Mouse (Mus musculus) ES-E14 (cell line): Measurements from ENCODE around the gene Chrm5.

Experiments used
- HCFC1 ChIP-seq: IDR thresholded peaks from 2 replicates; pipeline ENCODE4 v1.6.1; 2012; ENCODE audit warnings: low read length, inconsistent platforms, borderline replicate concordance; ENCODE audit not compliant: insufficient read depth
- MAFK ChIP-seq: IDR thresholded peaks from 2 replicates; pipeline ENCODE4 v1.6.1; 2014; ENCODE audit warnings: mild to moderate bottlenecking, low read depth, low read length, inconsistent platforms; ENCODE audit not compliant: insufficient read depth
- ZC3H11A ChIP-seq: IDR thresholded peaks from 2 replicates; pipeline ENCODE4 v1.6.1; 2012; ENCODE audit warnings: low read depth, mild to moderate bottlenecking, inconsistent platforms, low read length, borderline replicate concordance

DNA sequence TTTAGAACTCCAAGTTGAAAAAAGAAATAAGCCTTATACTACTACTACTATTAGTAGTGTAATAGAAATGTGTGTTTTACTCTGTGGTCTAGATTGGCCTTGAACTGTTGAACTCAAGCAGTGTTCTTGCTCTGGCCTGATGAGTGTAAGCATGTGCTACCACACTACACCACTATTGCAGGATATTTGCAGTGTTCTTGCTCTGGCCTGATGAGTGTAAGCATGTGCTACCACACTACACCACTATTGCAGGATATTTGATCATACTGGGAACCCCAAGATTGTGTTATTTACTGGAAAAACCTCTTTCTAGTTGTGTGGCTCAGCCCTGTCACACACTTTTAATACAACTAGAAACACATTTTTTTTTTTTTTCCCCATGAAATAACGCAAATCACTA, 26.9 kb upstream of the Chrm5 start:
- TF ChIP-seq HCFC1 (no peak), MAFK (no peak), ZC3H11A (no peak)
